Mouse (Mus musculus): Measurements from ENCODE around the gene G6pdx. TPM values are rescaled to one million over a fixed set of nuclear protein-coding genes. Genes with fewer than 3 reads are reported as not detected.

Gene G6pdx
- polyA plus RNA-seq (2014; fragmentation: Nextera tagmentation; extraction: Ambion mirVana), result 43.9 and 50.7 TPM in 2 replicates

DNA sequence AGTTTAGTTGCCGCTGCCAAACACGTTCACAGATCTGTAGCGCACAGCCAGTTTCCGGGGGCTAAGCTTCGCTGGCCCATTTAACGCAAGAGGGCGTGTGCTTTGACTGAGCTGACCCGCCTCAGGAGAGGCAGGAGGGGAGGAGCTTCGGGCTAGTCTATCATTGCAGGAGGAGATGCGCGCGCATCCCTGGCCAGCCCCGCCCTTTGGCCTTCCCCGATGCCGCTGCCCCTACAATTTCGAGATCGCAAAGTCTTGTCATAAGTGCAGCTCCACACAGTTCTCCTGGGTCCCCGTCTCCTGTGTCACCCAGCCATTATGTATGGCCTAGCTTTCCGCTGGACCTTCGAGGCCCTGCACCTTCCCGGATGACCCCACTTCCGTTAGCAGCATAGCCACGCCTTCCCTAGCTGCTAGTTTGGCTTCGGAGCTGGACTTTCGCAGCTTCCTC, at the start of gene G6pdx:
Gene G6pdx (minus strand): TSS at position 369 of the 451 bp plus-strand sequence.
- Histone ChIP-seq H3K36me3 (ENCODE audit: control insufficient read depth, insufficient read depth, low read length) (no peaks in the 10 kb centered on the region), H3K4me2 (ENCODE audit: low read depth, low read length) (peak within 1 kb of the TSS; percentile 55), H3K9me3 (ENCODE audit: control insufficient read depth, low read length) (no peaks in the 10 kb centered on the region), H3K9ac (ENCODE audit: low read depth, low read length) (peak within 1 kb of the TSS; percentile 69), H3K4me3 (ENCODE audit: low read depth, low read length) (peak within 1 kb of the TSS; percentile 55), H3K4me1 (ENCODE audit: control insufficient read depth, insufficient read depth, low read length) (no peaks in the 10 kb centered on the region), H3K27me3 (replicated peaks; ENCODE audit: control insufficient read depth, insufficient read depth, low read length) (no peaks in the 10 kb centered on the region), H3K27ac (replicated peaks; ENCODE audit: low read depth, low read length) (peak within 1 kb of the TSS; percentile 88)
- DNase-seq (ENCODE audit: low spot score) (peak; percentile 95), ATAC-seq (ENCODE audit: low read depth) (peak; percentile 91)
- WGBS, result 20% methylated on average over 25 of the region's 25 CpGs

DNA sequence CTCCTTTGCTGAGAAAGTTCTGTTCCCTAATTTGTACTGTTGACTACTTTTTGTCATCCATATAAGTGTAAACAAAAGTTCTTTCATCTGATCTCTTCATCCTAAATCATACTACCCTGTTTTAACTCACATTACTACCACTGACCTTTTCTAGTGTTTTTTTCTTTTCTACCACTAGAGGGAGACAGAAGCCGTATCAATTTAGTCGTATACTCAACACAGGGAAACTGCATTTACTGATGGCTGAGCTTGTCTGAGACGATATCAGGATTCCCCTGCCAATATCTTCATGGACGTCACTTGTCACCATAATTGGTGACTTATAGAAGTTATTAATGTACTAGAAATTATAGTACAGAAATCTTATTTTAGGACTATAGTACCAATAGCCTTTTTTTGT, 23.8 kb upstream of the G6pdx start:
- H3K4me3 ChIP-seq (ENCODE audit: low read depth, low read length), result no peak overlapping the region
- no peaks in the 10 kb centered on the region for H3K9me3 ChIP-seq (ENCODE audit: control insufficient read depth, low read length)
- no peak overlapping the region for H3K27ac ChIP-seq (replicated peaks; ENCODE audit: low read depth, low read length)
- H3K4me2 ChIP-seq (ENCODE audit: low read depth, low read length), result no peak overlapping the region
- no peaks in the 10 kb centered on the region for H3K27me3 ChIP-seq (replicated peaks; ENCODE audit: control insufficient read depth, insufficient read depth, low read length)
- DNase-seq (ENCODE audit: low spot score), result peak; percentile 35
- WGBS, result 8% methylated on average over 4 of the region's 4 CpGs
- no peak overlapping the region for H3K9ac ChIP-seq (ENCODE audit: low read depth, low read length)
- H3K36me3 ChIP-seq (ENCODE audit: control insufficient read depth, insufficient read depth, low read length), result 0 out of 2 replicates have a peak, but pooled peaks cover 7% of the 10 kb centered on the region
- no peak; the same call in 1 of the 2 replicates for ATAC-seq (ENCODE audit: low read depth)
- H3K4me1 ChIP-seq (ENCODE audit: control insufficient read depth, insufficient read depth, low read length), result no peaks in the 10 kb centered on the region

DNA sequence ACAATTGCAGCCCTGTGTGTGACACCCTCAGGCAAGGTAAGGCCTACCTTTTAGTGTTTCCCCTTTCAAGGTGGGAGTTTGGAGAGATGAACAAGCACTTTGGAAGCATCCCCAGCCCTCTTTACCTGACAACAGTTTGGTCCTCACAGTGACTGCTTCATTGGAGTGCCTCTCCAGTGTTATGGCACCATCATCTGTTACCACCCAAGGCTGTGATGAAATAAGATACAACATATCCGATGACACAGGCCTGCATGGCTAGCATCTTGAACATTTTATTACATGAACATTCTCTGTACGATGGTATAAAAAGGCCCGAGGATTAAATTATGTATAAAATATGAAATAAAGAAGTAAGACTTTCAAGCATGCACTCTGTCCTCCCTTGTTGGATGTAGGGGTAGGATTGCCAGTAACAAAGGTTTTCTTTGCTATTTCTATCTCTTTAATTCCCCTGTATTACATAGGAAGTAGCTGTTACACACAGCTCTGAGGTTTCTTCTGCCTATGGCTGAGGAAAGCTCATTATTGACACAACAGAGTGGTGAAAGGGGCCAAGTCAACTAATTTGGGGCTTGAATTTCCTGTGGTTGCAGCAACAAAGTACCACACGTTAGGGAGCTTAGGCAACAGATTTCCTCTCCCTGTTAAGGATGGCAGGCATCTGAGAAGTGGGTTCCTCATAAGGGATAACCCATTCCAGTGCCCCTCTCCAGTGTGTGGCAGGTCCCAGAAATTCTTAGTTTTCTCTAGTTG, 22.3 kb upstream of the G6pdx start:
- Histone ChIP-seq H3K36me3 (ENCODE audit: control insufficient read depth, insufficient read depth, low read length) (0 out of 2 replicates have a peak, but pooled peaks cover 7% of the 10 kb centered on the region), H3K4me2 (ENCODE audit: low read depth, low read length) (no peak overlapping the region), H3K27ac (replicated peaks; ENCODE audit: low read depth, low read length) (no peak overlapping the region), H3K4me1 (ENCODE audit: control insufficient read depth, insufficient read depth, low read length) (no peaks in the 10 kb centered on the region), H3K4me3 (ENCODE audit: low read depth, low read length) (no peak overlapping the region), H3K27me3 (replicated peaks; ENCODE audit: control insufficient read depth, insufficient read depth, low read length) (no peaks in the 10 kb centered on the region), H3K9me3 (ENCODE audit: control insufficient read depth, low read length) (no peaks in the 10 kb centered on the region), H3K9ac (ENCODE audit: low read depth, low read length) (no peak overlapping the region)
- WGBS, result 73% methylated on average over 4 of the region's 4 CpGs
- DNase-seq (ENCODE audit: low spot score) (no peak), ATAC-seq (ENCODE audit: low read depth) (no peak)

DNA sequence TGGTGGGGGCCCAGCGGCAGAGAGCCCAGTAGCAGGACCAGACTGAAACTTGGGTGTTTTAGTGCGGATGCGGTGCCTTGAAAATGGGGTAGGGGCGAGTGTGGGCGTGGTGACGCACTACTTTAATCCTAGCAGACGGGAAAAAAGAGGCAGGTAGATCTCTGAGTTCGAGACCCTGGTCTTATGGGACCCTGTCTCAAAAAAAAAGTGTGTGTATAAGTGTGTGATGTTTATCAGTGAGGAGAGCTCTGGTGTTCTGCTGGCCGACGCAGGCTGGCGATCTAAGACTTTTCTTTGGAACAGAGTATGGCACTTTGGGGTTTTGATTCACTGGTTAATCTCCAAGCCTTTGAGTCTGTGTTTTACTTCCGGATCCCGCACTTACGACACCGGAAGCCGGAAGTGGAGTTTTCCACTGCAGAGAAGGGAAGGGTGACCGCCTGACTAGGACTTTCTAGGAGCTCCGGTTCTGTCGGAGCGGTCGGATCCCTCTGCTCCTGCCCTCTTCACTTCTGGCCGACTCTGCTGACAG, 362 bp upstream of the G6pdx start:
- Histone ChIP-seq H3K9me3 (ENCODE audit: control insufficient read depth, low read length) (no peaks in the 10 kb centered on the region), H3K27me3 (replicated peaks; ENCODE audit: control insufficient read depth, insufficient read depth, low read length) (no peaks in the 10 kb centered on the region), H3K4me2 (ENCODE audit: low read depth, low read length) (peak overlapping the region; percentile 55), H3K4me3 (ENCODE audit: low read depth, low read length) (peak overlapping the region; percentile 55), H3K4me1 (ENCODE audit: control insufficient read depth, insufficient read depth, low read length) (no peaks in the 10 kb centered on the region), H3K36me3 (ENCODE audit: control insufficient read depth, insufficient read depth, low read length) (peaks cover 3% of the 10 kb centered on the region; the same call in 1 of the 2 replicates), H3K9ac (ENCODE audit: low read depth, low read length) (peak overlapping the region; percentile 69), H3K27ac (replicated peaks; ENCODE audit: low read depth, low read length) (peak overlapping the region; percentile 88)
- peak; percentile 89 for DNase-seq (ENCODE audit: low spot score)
- 18% methylated on average over 21 of the region's 22 CpGs for WGBS
- ATAC-seq (ENCODE audit: low read depth), result peak; percentile 71

DNA sequence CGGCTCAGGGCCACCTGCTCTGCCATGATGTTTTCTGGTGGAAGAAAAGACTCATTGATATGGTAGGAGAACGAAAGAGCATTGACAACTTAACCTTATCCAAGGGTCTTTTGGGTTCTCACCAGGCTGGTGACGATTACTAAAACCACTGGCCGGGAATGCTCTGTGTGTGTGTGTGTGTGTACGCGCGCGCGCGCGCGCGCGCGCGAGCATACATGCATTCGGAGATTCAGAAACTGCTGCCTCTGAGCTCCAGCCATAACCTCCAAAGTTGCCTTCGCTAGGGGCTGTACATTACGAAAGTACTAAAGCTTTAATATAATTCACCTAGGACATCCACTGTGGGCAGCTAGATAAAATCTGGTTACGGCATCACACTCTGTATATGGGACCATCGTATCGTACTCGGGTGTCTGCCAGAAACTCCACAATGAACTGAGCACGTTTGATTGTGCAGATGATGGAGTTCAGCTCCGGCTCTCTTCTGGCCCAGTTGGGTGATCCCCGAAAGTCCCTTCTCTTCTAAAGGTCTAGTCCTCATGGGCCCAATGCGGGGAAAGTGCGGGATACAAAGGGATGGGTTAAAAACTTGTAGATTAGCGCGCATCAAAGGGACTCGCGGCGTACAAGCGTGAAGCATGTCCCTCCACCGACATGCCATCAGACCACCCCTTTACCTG, 708 bp downstream of the G6pdx start:
- H3K4me2 ChIP-seq (ENCODE audit: low read depth, low read length), result peak overlapping the region; percentile 55
- no peaks in the 10 kb centered on the region for H3K27me3 ChIP-seq (replicated peaks; ENCODE audit: control insufficient read depth, insufficient read depth, low read length)
- no peaks in the 10 kb centered on the region for H3K36me3 ChIP-seq (ENCODE audit: control insufficient read depth, insufficient read depth, low read length)
- 34% methylated on average over 35 of the region's 35 CpGs for WGBS
- peak overlapping the region; percentile 55 for H3K4me3 ChIP-seq (ENCODE audit: low read depth, low read length)
- H3K4me1 ChIP-seq (ENCODE audit: control insufficient read depth, insufficient read depth, low read length), result no peaks in the 10 kb centered on the region
- H3K9me3 ChIP-seq (ENCODE audit: control insufficient read depth, low read length), result no peaks in the 10 kb centered on the region
- H3K27ac ChIP-seq (replicated peaks; ENCODE audit: low read depth, low read length), result peak overlapping the region; percentile 88
- H3K9ac ChIP-seq (ENCODE audit: low read depth, low read length), result peak overlapping the region; percentile 69
- peak; percentile 19 for DNase-seq (ENCODE audit: low spot score)
- ATAC-seq (ENCODE audit: low read depth), result peak; percentile 48

DNA sequence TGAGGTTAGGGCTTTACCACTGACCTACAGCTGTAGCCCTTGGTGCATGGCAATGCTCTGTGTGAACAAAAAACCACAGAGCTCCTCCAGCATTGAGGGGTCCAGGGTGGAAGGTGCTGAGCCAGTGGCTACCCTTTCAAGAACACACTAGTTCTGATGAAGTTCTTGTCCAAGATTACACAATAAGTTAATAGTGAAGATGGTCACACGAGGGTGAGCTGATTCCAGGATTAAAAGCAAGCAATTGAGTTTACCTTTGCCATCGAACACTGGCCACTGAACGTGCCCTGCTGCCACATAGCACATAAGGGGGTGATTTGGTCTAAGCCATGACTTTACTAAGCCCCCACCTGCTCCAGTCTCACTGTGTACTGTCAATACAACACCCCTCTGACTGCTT, 1.9 kb downstream of the G6pdx start:
- Histone ChIP-seq H3K9me3 (ENCODE audit: control insufficient read depth, low read length) (no peaks in the 10 kb centered on the region), H3K9ac (ENCODE audit: low read depth, low read length) (no peak overlapping the region), H3K36me3 (ENCODE audit: control insufficient read depth, insufficient read depth, low read length) (no peaks in the 10 kb centered on the region), H3K27me3 (replicated peaks; ENCODE audit: control insufficient read depth, insufficient read depth, low read length) (no peaks in the 10 kb centered on the region), H3K4me1 (ENCODE audit: control insufficient read depth, insufficient read depth, low read length) (no peaks in the 10 kb centered on the region), H3K27ac (replicated peaks; ENCODE audit: low read depth, low read length) (no peak overlapping the region), H3K4me2 (ENCODE audit: low read depth, low read length) (no peak overlapping the region), H3K4me3 (ENCODE audit: low read depth, low read length) (no peak overlapping the region)
- ATAC-seq (ENCODE audit: low read depth) (no peak), DNase-seq (ENCODE audit: low spot score) (no peak)
- 76% methylated on average over 3 of the region's 3 CpGs for WGBS

DNA sequence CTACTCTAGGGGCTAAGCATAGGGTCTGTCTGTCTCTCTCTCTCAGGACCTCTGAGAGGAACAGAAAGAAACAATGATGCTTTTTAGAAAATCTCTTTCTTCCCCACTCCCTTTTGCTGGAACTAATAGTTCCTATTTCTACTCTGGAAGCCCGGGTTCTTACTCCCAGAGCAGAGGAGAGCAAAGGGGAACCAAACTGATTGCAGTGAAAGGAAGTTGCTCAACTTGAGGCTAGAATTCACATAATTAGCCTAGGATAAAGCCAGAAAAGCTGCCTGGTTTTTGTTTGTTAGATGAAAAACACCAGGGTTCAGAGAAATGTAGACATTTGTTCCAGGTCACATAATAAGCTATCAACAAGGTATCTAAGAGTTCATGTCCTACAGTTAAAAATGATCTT, 2.7 kb downstream of the G6pdx start:
- no peak for ATAC-seq (ENCODE audit: low read depth)
- no peaks in the 10 kb centered on the region for H3K9me3 ChIP-seq (ENCODE audit: control insufficient read depth, low read length)
- H3K4me2 ChIP-seq (ENCODE audit: low read depth, low read length), result no peak overlapping the region
- no peak overlapping the region for H3K9ac ChIP-seq (ENCODE audit: low read depth, low read length)
- H3K36me3 ChIP-seq (ENCODE audit: control insufficient read depth, insufficient read depth, low read length), result no peaks in the 10 kb centered on the region
- DNase-seq (ENCODE audit: low spot score), result no peak
- no peaks in the 10 kb centered on the region for H3K4me1 ChIP-seq (ENCODE audit: control insufficient read depth, insufficient read depth, low read length)
- H3K27ac ChIP-seq (replicated peaks; ENCODE audit: low read depth, low read length), result no peak overlapping the region
- 81% methylated on average over 1 of the region's 1 CpGs for WGBS
- H3K4me3 ChIP-seq (ENCODE audit: low read depth, low read length), result no peak overlapping the region
- H3K27me3 ChIP-seq (replicated peaks; ENCODE audit: control insufficient read depth, insufficient read depth, low read length), result no peaks in the 10 kb centered on the region

DNA sequence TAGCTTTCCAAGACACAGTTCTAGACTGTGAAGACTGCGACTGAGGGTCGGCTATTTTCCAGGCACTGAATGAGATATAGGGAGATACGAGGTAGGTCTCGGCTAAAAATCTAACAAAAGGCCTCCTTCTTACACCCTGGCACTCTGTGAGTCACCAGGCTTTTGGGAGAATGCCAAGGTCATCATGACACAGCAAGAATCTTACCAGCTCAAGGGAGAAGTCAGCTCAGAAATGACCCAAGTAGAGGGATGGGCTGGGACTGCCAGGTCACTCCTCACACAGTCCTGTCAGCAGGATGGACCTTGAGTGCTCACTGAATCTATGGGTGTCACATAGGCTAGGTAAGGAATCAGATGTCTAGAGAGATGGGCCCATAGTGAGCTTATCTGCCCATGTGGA, 3.8 kb downstream of the G6pdx start:
- DNase-seq (ENCODE audit: low spot score) (peak; percentile 10), ATAC-seq (ENCODE audit: low read depth) (no peak)
- no peak overlapping the region for H3K4me3 ChIP-seq (ENCODE audit: low read depth, low read length)
- H3K27me3 ChIP-seq (replicated peaks; ENCODE audit: control insufficient read depth, insufficient read depth, low read length), result no peaks in the 10 kb centered on the region
- no peak overlapping the region for H3K27ac ChIP-seq (replicated peaks; ENCODE audit: low read depth, low read length)
- H3K9ac ChIP-seq (ENCODE audit: low read depth, low read length), result no peak overlapping the region
- H3K9me3 ChIP-seq (ENCODE audit: control insufficient read depth, low read length), result no peaks in the 10 kb centered on the region
- H3K4me2 ChIP-seq (ENCODE audit: low read depth, low read length), result no peak overlapping the region
- WGBS, result 83% methylated on average over 4 of the region's 4 CpGs
- no peaks in the 10 kb centered on the region for H3K36me3 ChIP-seq (ENCODE audit: control insufficient read depth, insufficient read depth, low read length)
- no peaks in the 10 kb centered on the region for H3K4me1 ChIP-seq (ENCODE audit: control insufficient read depth, insufficient read depth, low read length)
